Mouse (Mus musculus): ENCODE results near the gene Aqp9. TPM values are rescaled to one million over a fixed set of nuclear protein-coding genes. Genes with fewer than 3 reads are reported as not detected.
A peak's percentile ranks its signal among the peaks of the same experiment; 100 is the strongest.

The Aqp9 gene
- polyA plus RNA-seq, 1 experiment: 17.7 TPM

DNA sequence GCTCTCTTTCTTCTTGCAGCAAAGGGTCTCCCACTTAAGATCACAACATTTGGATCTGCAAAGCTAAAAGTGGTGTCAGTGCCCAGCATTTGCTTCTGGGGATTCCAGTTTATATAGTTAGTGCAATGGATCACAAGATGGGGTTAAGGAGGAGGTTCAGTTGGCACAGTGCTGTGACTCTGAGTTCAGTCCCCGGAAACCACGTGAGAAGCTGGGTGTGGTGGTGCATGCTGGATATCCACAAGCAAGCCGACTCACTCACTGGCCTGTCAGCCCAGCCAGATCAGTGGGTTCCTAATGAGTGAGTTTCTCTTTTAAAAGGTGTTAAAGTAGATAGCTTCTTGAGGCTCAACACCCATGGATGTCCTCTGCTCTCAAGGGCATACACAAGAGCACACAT lies 40.8 kb upstream of the Aqp9 start:
- 63% methylated on average over 3 of the region's 3 CpGs for WGBS
- TF ChIP-seq CTCF (IDR thresholded peaks at IDR 0.05; ENCODE audit: control insufficient read depth, insufficient read depth, low read length) (no peak), POLR2A (IDR thresholded peaks at IDR 0.05; ENCODE audit: borderline replicate concordance, control insufficient read depth, low read depth, low read length) (no peak)

GRCm38 (mm10) chr9:71202265-71202664 lies 33.8 kb upstream of the Aqp9 start:
- H3K27ac ChIP-seq (ENCODE audit: control insufficient read depth, insufficient read depth, low read depth, low read length, poor library complexity): no peak overlapping the region
- WGBS: 52% methylated on average over 4 of the region's 4 CpGs
- no peaks in the 10 kb centered on the region for H3K4me1 ChIP-seq (ENCODE audit: control insufficient read depth, insufficient read depth, low read length)
- TF ChIP-seq POLR2A (IDR thresholded peaks at IDR 0.05; ENCODE audit: borderline replicate concordance, control insufficient read depth, low read depth, low read length) (no peak), CTCF (IDR thresholded peaks at IDR 0.05; ENCODE audit: control insufficient read depth, insufficient read depth, low read length) (no peak)
- no peak overlapping the region for H3K4me3 ChIP-seq (replicated peaks; ENCODE audit: control insufficient read depth, low read depth, low read length)

More for the DNA sequence above, 40.8 kb upstream of the Aqp9 start:
- Histone ChIP-seq H3K27ac (ENCODE audit: control insufficient read depth, insufficient read depth, low read depth, low read length, poor library complexity) (no peak overlapping the region), H3K4me1 (ENCODE audit: control insufficient read depth, insufficient read depth, low read length) (no peaks in the 10 kb centered on the region), H3K4me3 (replicated peaks; ENCODE audit: control insufficient read depth, low read depth, low read length) (no peak overlapping the region)

DNA sequence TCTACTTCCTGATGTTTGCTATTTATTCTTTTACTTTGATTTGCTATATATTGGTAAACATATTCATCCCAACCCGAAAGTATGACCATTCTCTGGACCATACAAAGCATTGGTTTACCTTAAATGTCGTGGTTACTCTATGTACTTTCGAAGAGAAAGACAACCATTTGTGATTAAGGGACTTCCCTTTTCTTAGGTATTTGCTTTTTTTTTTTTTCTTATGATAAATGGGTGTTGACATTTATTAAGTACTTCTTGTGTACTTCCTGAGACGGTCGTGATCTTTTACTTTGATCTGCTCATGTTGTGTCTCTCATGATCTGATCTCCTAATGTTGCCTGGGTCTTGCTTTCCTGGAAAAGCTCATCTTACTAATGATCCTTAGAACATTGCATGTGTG lies 30.3 kb upstream of the Aqp9 start:
- Histone ChIP-seq H3K4me1 (ENCODE audit: control insufficient read depth, insufficient read depth, low read length) (no peaks in the 10 kb centered on the region), H3K27ac (ENCODE audit: control insufficient read depth, insufficient read depth, low read depth, low read length, poor library complexity) (no peak overlapping the region), H3K4me3 (replicated peaks; ENCODE audit: control insufficient read depth, low read depth, low read length) (no peak overlapping the region)
- WGBS: 21% methylated on average over 5 of the region's 5 CpGs
- TF ChIP-seq POLR2A (IDR thresholded peaks at IDR 0.05; ENCODE audit: borderline replicate concordance, control insufficient read depth, low read depth, low read length): no peak

DNA sequence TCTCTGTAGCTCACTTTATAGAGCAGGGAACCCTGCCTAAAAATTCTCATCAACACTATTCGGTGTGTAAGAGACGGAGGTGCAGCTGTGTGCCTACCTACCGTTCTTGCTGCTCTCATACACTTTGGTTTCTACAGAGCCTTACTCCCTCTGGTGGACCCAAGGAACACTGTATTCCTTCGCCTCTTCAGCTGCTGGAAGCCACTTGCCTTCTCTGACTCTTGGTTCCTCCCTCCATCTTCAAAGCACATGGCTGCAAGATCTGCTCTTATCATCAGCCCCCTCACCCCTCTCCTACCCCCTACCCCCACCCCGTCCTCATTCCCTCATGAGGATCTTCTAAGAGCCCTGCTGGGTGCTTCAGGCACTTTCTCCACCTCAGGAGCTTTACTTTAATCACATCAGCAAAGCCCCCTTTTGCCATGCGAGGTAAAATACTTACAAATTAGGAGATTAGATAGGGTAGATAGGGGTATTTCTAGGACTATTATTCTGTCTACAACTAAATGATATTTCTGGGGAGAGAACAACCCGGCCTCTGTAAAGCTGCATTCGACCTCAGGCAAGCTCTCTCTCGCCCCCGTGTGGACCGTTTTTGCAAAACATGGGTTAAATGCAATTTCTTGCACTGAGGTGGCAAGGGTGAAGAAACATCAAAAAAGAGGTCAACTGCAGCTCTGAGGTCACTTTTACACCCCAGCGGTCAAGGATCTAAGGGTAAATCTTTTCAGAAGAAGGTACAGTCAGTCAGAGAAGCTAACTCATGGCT lies 20.3 kb upstream of the Aqp9 start:
- no peak overlapping the region for H3K27ac ChIP-seq (ENCODE audit: control insufficient read depth, insufficient read depth, low read depth, low read length, poor library complexity)
- TF ChIP-seq POLR2A (IDR thresholded peaks at IDR 0.05; ENCODE audit: borderline replicate concordance, control insufficient read depth, low read depth, low read length) (no peak), CTCF (IDR thresholded peaks at IDR 0.05; ENCODE audit: control insufficient read depth, insufficient read depth, low read length) (peak; percentile 90)
- no peaks in the 10 kb centered on the region; the same call in 1 of the 2 replicates for H3K4me1 ChIP-seq (ENCODE audit: control insufficient read depth, insufficient read depth, low read length)
- 2% methylated on average over 12 of the region's 12 CpGs for WGBS
- H3K4me3 ChIP-seq (replicated peaks; ENCODE audit: control insufficient read depth, low read depth, low read length): no peak overlapping the region

DNA sequence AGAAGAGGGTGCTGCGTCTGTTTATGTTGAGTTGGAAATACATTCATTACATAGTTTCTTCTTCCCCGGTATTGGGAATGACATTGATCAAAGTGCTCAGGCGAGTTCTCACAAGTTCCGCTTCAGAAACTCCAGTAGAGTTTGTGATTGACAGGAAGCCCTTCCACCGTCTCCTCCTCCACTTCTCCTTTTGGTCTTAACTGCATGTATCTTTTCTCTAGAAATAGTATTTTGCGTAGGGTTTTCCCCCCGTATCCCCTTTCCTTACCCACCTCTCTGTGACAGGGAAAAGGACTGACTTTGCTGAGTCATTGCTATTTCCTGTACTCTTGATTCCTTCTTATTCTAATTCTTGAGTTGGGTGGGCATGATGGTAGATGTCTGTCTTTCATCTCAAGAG lies 18.9 kb upstream of the Aqp9 start:
- no peak for TF ChIP-seq CTCF (IDR thresholded peaks at IDR 0.05; ENCODE audit: control insufficient read depth, insufficient read depth, low read length)
- TF ChIP-seq POLR2A (IDR thresholded peaks at IDR 0.05; ENCODE audit: borderline replicate concordance, control insufficient read depth, low read depth, low read length): no peak
- no peak overlapping the region for H3K4me3 ChIP-seq (replicated peaks; ENCODE audit: control insufficient read depth, low read depth, low read length)
- WGBS: 8% methylated on average over 7 of the region's 7 CpGs
- no peaks in the 10 kb centered on the region; the same call in 1 of the 2 replicates for H3K4me1 ChIP-seq (ENCODE audit: control insufficient read depth, insufficient read depth, low read length)
- H3K27ac ChIP-seq (ENCODE audit: control insufficient read depth, insufficient read depth, low read depth, low read length, poor library complexity): no peak overlapping the region

GRCm38 (mm10) chr9:71185823-71186222 lies 17.3 kb upstream of the Aqp9 start:
- 67% methylated on average over 2 of the region's 2 CpGs for WGBS
- no peak overlapping the region for H3K4me3 ChIP-seq (replicated peaks; ENCODE audit: control insufficient read depth, low read depth, low read length)
- H3K4me1 ChIP-seq (ENCODE audit: control insufficient read depth, insufficient read depth, low read length): no peaks in the 10 kb centered on the region; the same call in 1 of the 2 replicates
- no peak overlapping the region for H3K27ac ChIP-seq (ENCODE audit: control insufficient read depth, insufficient read depth, low read depth, low read length, poor library complexity)
- TF ChIP-seq CTCF (IDR thresholded peaks at IDR 0.05; ENCODE audit: control insufficient read depth, insufficient read depth, low read length) (no peak), POLR2A (IDR thresholded peaks at IDR 0.05; ENCODE audit: borderline replicate concordance, control insufficient read depth, low read depth, low read length) (no peak)

- no peaks in the 10 kb centered on the region; the same call in 1 of the 2 replicates for H3K4me1 ChIP-seq (ENCODE audit: control insufficient read depth, insufficient read depth, low read length)
- TF ChIP-seq POLR2A (IDR thresholded peaks at IDR 0.05; ENCODE audit: borderline replicate concordance, control insufficient read depth, low read depth, low read length) (no peak), CTCF (IDR thresholded peaks at IDR 0.05; ENCODE audit: control insufficient read depth, insufficient read depth, low read length) (no peak)
- no peak overlapping the region for H3K4me3 ChIP-seq (replicated peaks; ENCODE audit: control insufficient read depth, low read depth, low read length)
- no peak overlapping the region for H3K27ac ChIP-seq (ENCODE audit: control insufficient read depth, insufficient read depth, low read depth, low read length, poor library complexity)
Observed at GRCm38 (mm10) chr9:71185285-71185684, 16.8 kb upstream of the Aqp9 start.

GRCm38 (mm10) chr9:71179964-71180700 lies 11.7 kb upstream of the Aqp9 start:
- H3K27ac ChIP-seq (ENCODE audit: control insufficient read depth, insufficient read depth, low read depth, low read length, poor library complexity): no peak overlapping the region
- H3K4me3 ChIP-seq (replicated peaks; ENCODE audit: control insufficient read depth, low read depth, low read length): no peak overlapping the region
- TF ChIP-seq CTCF (IDR thresholded peaks at IDR 0.05; ENCODE audit: control insufficient read depth, insufficient read depth, low read length): no peak
- no peak for TF ChIP-seq POLR2A (IDR thresholded peaks at IDR 0.05; ENCODE audit: borderline replicate concordance, control insufficient read depth, low read depth, low read length)
- WGBS: 58% methylated on average over 8 of the region's 8 CpGs
- peaks cover 2% of the 10 kb centered on the region; the same call in 1 of the 2 replicates for H3K4me1 ChIP-seq (ENCODE audit: control insufficient read depth, insufficient read depth, low read length)

Data from bone marrow, adult 2 months (tissue).